Mouse (Mus musculus): ENCODE results near the gene BC067074.

- no peak for TF ChIP-seq POLR2A (IDR thresholded peaks at IDR 0.05; ENCODE audit: low read depth, low read length)
- TF ChIP-seq CTCF (conservative IDR thresholded peaks at IDR 0.05; ENCODE audit: insufficient read depth, insufficient read length, low read depth, low read length), result no peak
Measured at GRCm38 (mm10) chr13:113378980-113379410, 86.0 kb downstream of the BC067074 start.
